Mouse (Mus musculus) urinary bladder, postnatal 14 days (tissue): Measurements from ENCODE around the gene Gm10553.
"Not testable (repeated sequence)": the region's sequence is repeated elsewhere in the genome, so short reads cannot be mapped to it uniquely, and the experiment has no call there.

Experiments
- DNase-seq: peaks from one replicate; pipeline ENCODE4 v3.0.0; 2021; ENCODE audit warnings: low spot score

The Gm10553 gene

GRCm38 (mm10) chr1:85099864-85100263 is at the start of gene Gm10553:
Gene Gm10553, plus strand, starts transcription at chr1:85100164.
- DNase-seq, result not testable (repeated sequence)

- not testable (repeated sequence) for DNase-seq
Measured at GRCm38 (mm10) chr1:85071690-85072089, 28.3 kb upstream of the Gm10553 start.

- not testable (repeated sequence) for DNase-seq
Measured at GRCm38 (mm10) chr1:85073099-85073498, 26.9 kb upstream of the Gm10553 start.

- DNase-seq, result not testable (repeated sequence)
Measured at GRCm38 (mm10) chr1:85084803-85085202, 15.2 kb upstream of the Gm10553 start.

- not testable (repeated sequence) for DNase-seq
Measured at GRCm38 (mm10) chr1:85086211-85086610, 13.8 kb upstream of the Gm10553 start.

- DNase-seq, result not testable (repeated sequence)
Measured at GRCm38 (mm10) chr1:85092169-85092568, 7.8 kb upstream of the Gm10553 start.

- DNase-seq, result not testable (repeated sequence)
Measured at GRCm38 (mm10) chr1:85093011-85093572, 6.9 kb upstream of the Gm10553 start.

GRCm38 (mm10) chr1:85099081-85099480 is 883 bp upstream of the Gm10553 start:
- DNase-seq, result not testable (repeated sequence)

GRCm38 (mm10) chr1:85101754-85102153 is 1.8 kb downstream of the Gm10553 start:
- DNase-seq, result not testable (repeated sequence)

GRCm38 (mm10) chr1:85105336-85105735 is 5.4 kb downstream of the Gm10553 start:
- DNase-seq, result peak; percentile 12

GRCm38 (mm10) chr1:85106013-85106412 is 6.0 kb downstream of the Gm10553 start:
- DNase-seq, result not testable (repeated sequence)

GRCm38 (mm10) chr1:85109753-85110152 is 9.8 kb downstream of the Gm10553 start, which contains the start of gene A530032D15Rik:
Gene A530032D15Rik, minus strand, starts transcription at chr1:85109853.
- DNase-seq, result not testable (repeated sequence)

- not testable (repeated sequence) for DNase-seq
Measured at GRCm38 (mm10) chr1:85110876-85111275, 10.9 kb downstream of the Gm10553 start.

GRCm38 (mm10) chr1:85111572-85111971 is 11.6 kb downstream of the Gm10553 start:
- DNase-seq, result not testable (repeated sequence)

- not testable (repeated sequence) for DNase-seq
Measured at GRCm38 (mm10) chr1:85112266-85112665, 12.3 kb downstream of the Gm10553 start.

GRCm38 (mm10) chr1:85112889-85113288 is 12.9 kb downstream of the Gm10553 start:
- DNase-seq, result not testable (repeated sequence)

- DNase-seq, result not testable (repeated sequence)
Measured at GRCm38 (mm10) chr1:85114078-85114477, 14.1 kb downstream of the Gm10553 start.

GRCm38 (mm10) chr1:85114666-85115402 is 14.9 kb downstream of the Gm10553 start:
- not testable (repeated sequence) for DNase-seq

- not testable (repeated sequence) for DNase-seq
Measured at GRCm38 (mm10) chr1:85117537-85117936, 17.6 kb downstream of the Gm10553 start.

- DNase-seq, result not testable (repeated sequence)
Measured at GRCm38 (mm10) chr1:85118341-85118740, 18.4 kb downstream of the Gm10553 start.

- DNase-seq, result not testable (repeated sequence)
Measured at GRCm38 (mm10) chr1:85121841-85122240, 21.9 kb downstream of the Gm10553 start.

- DNase-seq, result not testable (repeated sequence)
Measured at GRCm38 (mm10) chr1:85133671-85134070, 33.7 kb downstream of the Gm10553 start.
